Mouse (Mus musculus) heart, embryonic 15.5 days (tissue): ENCODE results near the gene Zfp638. TPM values are rescaled to one million over a fixed set of nuclear protein-coding genes. Genes with fewer than 3 reads are reported as not detected.

ENCODE experiments used
- ATAC-seq: fragments of 200-750 bp; cut with Nextera tagmentation; replicated peaks from 2 replicates; pipeline ENCODE4 v1.8.0; 2017; ENCODE audit warnings: low read depth, moderate TSS enrichment; ENCODE audit not compliant: insufficient number of reproducible peaks, insufficient read depth, low FRiP score
- H3K27ac ChIP-seq: fragments of 300-500 bp; sonication (generic); 2 replicates; pipeline ENCODE4 v1.5.1; 2015; ENCODE audit warnings: mild to moderate bottlenecking, inconsistent platforms
- H3K27me3 ChIP-seq: fragments of 300-500 bp; sonication (generic); 2 replicates; pipeline ENCODE4 v1.6.1; 2015; ENCODE audit warnings: inconsistent platforms
- H3K36me3 ChIP-seq: fragments of 300-500 bp; sonication (generic); 2 replicates; pipeline ENCODE4 v1.6.1; 2015; ENCODE audit warnings: mild to moderate bottlenecking, inconsistent platforms
- H3K4me1 ChIP-seq: fragments of 300-500 bp; sonication (generic); replicated peaks from 2 replicates; pipeline ENCODE4 v1.6.1; 2015; ENCODE audit warnings: inconsistent platforms
- H3K4me2 ChIP-seq: fragments of 300-500 bp; sonication (generic); 2 replicates; pipeline ENCODE4 v1.6.1; 2015; ENCODE audit warnings: inconsistent platforms, mild to moderate bottlenecking, moderate library complexity
- H3K4me3 ChIP-seq: fragments of 300-500 bp; sonication (generic); 2 replicates; pipeline ENCODE4 v1.5.1; 2015; ENCODE audit warnings: mild to moderate bottlenecking, inconsistent platforms
- H3K9ac ChIP-seq: fragments of 300-500 bp; sonication (generic); 2 replicates; pipeline ENCODE4 v1.6.1; 2015; ENCODE audit warnings: mild to moderate bottlenecking, inconsistent platforms
- H3K9me3 ChIP-seq: fragments of 300-500 bp; sonication (generic); replicated peaks from 2 replicates; pipeline ENCODE4 v1.6.1; 2016; ENCODE audit warnings: inconsistent platforms
- WGBS: fragments of 180-500 bp; shearing (Covaris S2); methylation state at CpG from one replicate; pipeline ENCODE4 v1.1.7; 2015; ENCODE audit warnings: mixed read lengths; 5-methylcytosine and 5-hydroxymethylcytosine counted together
- polyA plus RNA-seq: library from polyadenylated mRNA; unstranded; fragments of >200 nt; fragmentation: Nextera tagmentation; extraction: Ambion mirVana; gene quantifications from 2 replicates; pipeline ENCODE4 v1.2.1, GENCODE M21; 2015

The Zfp638 gene
- polyA plus RNA-seq, 1 experiment from 2014 or later, result 40.6 TPM

- no peaks in the 10 kb centered on the region for H3K27me3 ChIP-seq
- peaks cover 16% of the 10 kb centered on the region for H3K36me3 ChIP-seq
- H3K4me3 ChIP-seq, result no peak overlapping the region
- no peaks in the 10 kb centered on the region for H3K9me3 ChIP-seq
- no peak overlapping the region for H3K9ac ChIP-seq
- no peak overlapping the region for H3K27ac ChIP-seq
- H3K4me1 ChIP-seq, result no peaks in the 10 kb centered on the region; the same call in 1 of the 2 replicates
- WGBS, result 56% methylated on average over 2 of the region's 2 CpGs
- ATAC-seq, result no peak
- no peak overlapping the region for H3K4me2 ChIP-seq
Measured at GRCm38 (mm10) chr6:83928225-83928624, 61.3 kb downstream of the Zfp638 start.

- H3K4me1 ChIP-seq, result no peaks in the 10 kb centered on the region
- no peak for ATAC-seq
- H3K4me2 ChIP-seq, result no peak overlapping the region
- H3K27me3 ChIP-seq, result no peaks in the 10 kb centered on the region
- H3K9me3 ChIP-seq, result no peaks in the 10 kb centered on the region
- no peak overlapping the region for H3K27ac ChIP-seq
- WGBS, result 94% methylated on average over 2 of the region's 2 CpGs
- no peak overlapping the region for H3K4me3 ChIP-seq
- H3K36me3 ChIP-seq, result peaks cover 25% of the 10 kb centered on the region
- H3K9ac ChIP-seq, result no peak overlapping the region
Measured at GRCm38 (mm10) chr6:83939492-83939891, 72.6 kb downstream of the Zfp638 start.

DNA sequence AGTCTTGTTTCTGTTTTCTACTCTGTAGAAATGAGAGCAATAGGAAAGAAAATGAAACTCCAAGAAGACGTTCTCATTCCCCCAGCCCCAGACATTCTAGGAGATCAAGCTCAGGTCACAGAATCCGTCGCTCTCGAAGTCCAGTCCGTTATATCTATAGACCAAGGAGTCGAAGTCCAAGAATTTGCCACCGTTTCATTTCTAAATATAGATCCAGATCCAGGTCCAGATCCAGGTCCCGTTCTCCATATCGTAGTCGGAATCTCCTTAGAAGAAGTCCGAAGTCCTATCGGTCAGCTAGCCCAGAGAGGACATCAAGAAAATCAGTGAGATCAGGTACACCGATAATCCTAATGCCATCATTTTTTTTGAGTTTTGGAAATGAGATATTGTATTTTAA is 75.9 kb downstream of the Zfp638 start:
- Histone ChIP-seq H3K4me3 (no peak overlapping the region), H3K36me3 (peaks cover 51% of the 10 kb centered on the region), H3K9ac (no peak overlapping the region), H3K9me3 (no peaks in the 10 kb centered on the region), H3K27ac (no peak overlapping the region), H3K4me2 (no peak overlapping the region), H3K4me1 (no peaks in the 10 kb centered on the region), H3K27me3 (no peaks in the 10 kb centered on the region)
- WGBS, result 76% methylated on average over 13 of the region's 13 CpGs
- ATAC-seq, result no peak

GRCm38 (mm10) chr6:83953603-83954002 is 86.7 kb downstream of the Zfp638 start:
- no peak overlapping the region for H3K4me3 ChIP-seq
- no peak for ATAC-seq
- H3K27me3 ChIP-seq, result no peaks in the 10 kb centered on the region
- H3K4me2 ChIP-seq, result no peak overlapping the region
- H3K36me3 ChIP-seq, result peaks cover 43% of the 10 kb centered on the region
- H3K9ac ChIP-seq, result no peak overlapping the region
- no peaks in the 10 kb centered on the region for H3K9me3 ChIP-seq
- H3K4me1 ChIP-seq, result no peaks in the 10 kb centered on the region
- no peak overlapping the region for H3K27ac ChIP-seq

- ATAC-seq, result no peak
- no peak overlapping the region for H3K9ac ChIP-seq
- H3K9me3 ChIP-seq, result no peaks in the 10 kb centered on the region
- H3K4me3 ChIP-seq, result no peak overlapping the region
- H3K27me3 ChIP-seq, result no peaks in the 10 kb centered on the region
- H3K36me3 ChIP-seq, result peaks cover 41% of the 10 kb centered on the region
- H3K4me2 ChIP-seq, result no peak overlapping the region
- no peak overlapping the region for H3K27ac ChIP-seq
- no peaks in the 10 kb centered on the region; the same call in 1 of the 2 replicates for H3K4me1 ChIP-seq
- 94% methylated on average over 5 of the region's 5 CpGs for WGBS
Measured at GRCm38 (mm10) chr6:83987642-83988041, 120.7 kb downstream of the Zfp638 start.

GRCm38 (mm10) chr6:84002716-84003115 is 135.8 kb downstream of the Zfp638 start:
- H3K4me1 ChIP-seq, result peaks cover 3% of the 10 kb centered on the region; the same call in 1 of the 2 replicates
- H3K27ac ChIP-seq, result no peak overlapping the region
- ATAC-seq, result no peak
- H3K27me3 ChIP-seq, result no peaks in the 10 kb centered on the region
- H3K36me3 ChIP-seq, result peaks cover 20% of the 10 kb centered on the region
- WGBS, result 59% methylated on average over 1 of the region's 1 CpGs
- H3K9ac ChIP-seq, result no peak overlapping the region
- H3K9me3 ChIP-seq, result no peaks in the 10 kb centered on the region
- H3K4me3 ChIP-seq, result no peak overlapping the region
- no peak overlapping the region for H3K4me2 ChIP-seq

DNA sequence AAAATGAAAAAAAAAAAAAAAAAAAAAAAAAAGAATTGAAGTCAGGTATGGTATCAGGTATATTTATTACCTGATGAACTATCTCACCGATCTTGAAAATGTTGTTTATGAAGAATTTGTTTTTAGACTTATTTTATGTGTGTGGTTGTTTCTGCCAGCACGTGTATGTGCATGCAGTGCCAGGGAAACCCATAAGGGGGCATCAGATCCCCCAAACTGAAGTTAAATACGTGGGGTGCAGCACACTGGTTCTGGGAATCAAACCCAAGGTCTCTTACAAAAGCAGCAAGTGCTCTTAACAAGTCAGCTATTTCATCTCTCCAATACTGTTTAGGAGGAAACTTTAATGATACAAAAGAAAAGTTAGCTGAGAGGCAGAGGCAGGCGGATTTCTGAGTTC is 137.4 kb downstream of the Zfp638 start:
- H3K36me3 ChIP-seq, result peaks cover 5% of the 10 kb centered on the region; the same call in 1 of the 2 replicates
- H3K4me3 ChIP-seq, result no peak overlapping the region
- no peak for ATAC-seq
- H3K9me3 ChIP-seq, result no peaks in the 10 kb centered on the region
- H3K9ac ChIP-seq, result no peak overlapping the region
- H3K4me2 ChIP-seq, result no peak overlapping the region
- H3K27me3 ChIP-seq, result no peaks in the 10 kb centered on the region
- H3K27ac ChIP-seq, result no peak overlapping the region
- 85% methylated on average over 4 of the region's 4 CpGs for WGBS
- H3K4me1 ChIP-seq, result peaks cover 13% of the 10 kb centered on the region

DNA sequence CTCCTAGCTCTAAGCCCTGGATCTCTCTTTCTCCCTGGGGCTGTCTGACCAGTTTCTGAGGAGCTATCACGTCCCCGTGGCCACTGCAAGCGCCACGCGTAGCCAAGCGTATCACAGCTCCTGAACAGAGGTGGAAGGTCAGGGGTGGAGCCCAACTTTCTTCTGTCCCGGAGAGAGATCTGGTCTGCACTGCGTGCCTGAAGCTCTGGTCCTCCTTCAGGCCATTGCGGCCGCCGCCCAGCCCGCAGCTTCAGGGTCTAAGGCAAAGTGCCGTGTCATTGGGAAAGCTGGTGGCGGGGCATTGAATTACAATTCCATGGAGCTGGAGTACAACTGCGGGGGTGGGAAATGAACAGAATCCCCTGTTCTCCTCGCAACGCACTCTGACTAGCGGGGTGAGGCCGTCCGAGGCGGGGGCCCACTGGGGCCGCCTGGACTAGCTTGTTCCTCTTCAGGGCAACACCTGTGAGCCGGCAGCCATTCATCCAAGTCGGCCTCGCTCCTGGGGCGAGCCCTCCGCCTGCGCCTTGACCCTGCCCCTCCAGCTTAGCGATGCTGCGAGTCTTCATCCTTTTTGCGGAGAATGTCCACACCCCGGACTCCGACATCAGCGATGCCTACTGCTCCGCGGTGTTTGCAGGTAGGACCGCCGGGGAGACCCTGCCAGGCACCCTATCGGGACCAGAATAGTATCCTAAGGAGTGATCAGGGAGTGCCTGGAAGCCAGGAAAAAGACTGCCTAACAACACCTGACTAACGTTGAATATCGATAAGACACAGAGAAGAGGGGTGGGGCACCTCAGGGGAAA is 141.7 kb downstream of the Zfp638 start, which contains the start of gene Dysf:
Dysf (plus strand) TSS at position 228 of the 809 bp plus-strand sequence.
- no peaks in the 10 kb centered on the region for H3K9me3 ChIP-seq
- H3K4me1 ChIP-seq, result peaks cover 47% of the 10 kb centered on the region
- peak; percentile 53 for ATAC-seq
- peak within 1 kb of the TSS; percentile 92 for H3K4me2 ChIP-seq
- peak within 1 kb of the TSS; percentile 92 for H3K27ac ChIP-seq
- H3K36me3 ChIP-seq, result no peaks in the 10 kb centered on the region
- under 1% methylated on average over 41 of the region's 41 CpGs for WGBS
- no peaks in the 10 kb centered on the region for H3K27me3 ChIP-seq
- peak within 1 kb of the TSS; percentile 61 for H3K9ac ChIP-seq
- H3K4me3 ChIP-seq, result peak within 1 kb of the TSS; percentile 59

GRCm38 (mm10) chr6:84009172-84009872 is 142.4 kb downstream of the Zfp638 start:
- 13% methylated on average over 8 of the region's 8 CpGs for WGBS
- Histone ChIP-seq H3K36me3 (no peaks in the 10 kb centered on the region), H3K4me2 (peak overlapping the region; percentile 92), H3K9me3 (no peaks in the 10 kb centered on the region), H3K27me3 (no peaks in the 10 kb centered on the region), H3K4me3 (peak overlapping the region; percentile 59), H3K27ac (peak overlapping the region; percentile 92), H3K4me1 (peaks cover 47% of the 10 kb centered on the region), H3K9ac (peak overlapping the region; percentile 61)
- peak; percentile 72 for ATAC-seq

GRCm38 (mm10) chr6:84009915-84010302 is 143.0 kb downstream of the Zfp638 start:
- Histone ChIP-seq H3K4me3 (peak overlapping the region; percentile 59), H3K27me3 (no peaks in the 10 kb centered on the region), H3K4me2 (peak overlapping the region; percentile 92), H3K9me3 (no peaks in the 10 kb centered on the region), H3K27ac (peak overlapping the region; percentile 92), H3K4me1 (peaks cover 49% of the 10 kb centered on the region), H3K9ac (peak overlapping the region; percentile 41), H3K36me3 (no peaks in the 10 kb centered on the region)
- WGBS, result 25% methylated on average over 4 of the region's 4 CpGs
- ATAC-seq, result peak; percentile 32

DNA sequence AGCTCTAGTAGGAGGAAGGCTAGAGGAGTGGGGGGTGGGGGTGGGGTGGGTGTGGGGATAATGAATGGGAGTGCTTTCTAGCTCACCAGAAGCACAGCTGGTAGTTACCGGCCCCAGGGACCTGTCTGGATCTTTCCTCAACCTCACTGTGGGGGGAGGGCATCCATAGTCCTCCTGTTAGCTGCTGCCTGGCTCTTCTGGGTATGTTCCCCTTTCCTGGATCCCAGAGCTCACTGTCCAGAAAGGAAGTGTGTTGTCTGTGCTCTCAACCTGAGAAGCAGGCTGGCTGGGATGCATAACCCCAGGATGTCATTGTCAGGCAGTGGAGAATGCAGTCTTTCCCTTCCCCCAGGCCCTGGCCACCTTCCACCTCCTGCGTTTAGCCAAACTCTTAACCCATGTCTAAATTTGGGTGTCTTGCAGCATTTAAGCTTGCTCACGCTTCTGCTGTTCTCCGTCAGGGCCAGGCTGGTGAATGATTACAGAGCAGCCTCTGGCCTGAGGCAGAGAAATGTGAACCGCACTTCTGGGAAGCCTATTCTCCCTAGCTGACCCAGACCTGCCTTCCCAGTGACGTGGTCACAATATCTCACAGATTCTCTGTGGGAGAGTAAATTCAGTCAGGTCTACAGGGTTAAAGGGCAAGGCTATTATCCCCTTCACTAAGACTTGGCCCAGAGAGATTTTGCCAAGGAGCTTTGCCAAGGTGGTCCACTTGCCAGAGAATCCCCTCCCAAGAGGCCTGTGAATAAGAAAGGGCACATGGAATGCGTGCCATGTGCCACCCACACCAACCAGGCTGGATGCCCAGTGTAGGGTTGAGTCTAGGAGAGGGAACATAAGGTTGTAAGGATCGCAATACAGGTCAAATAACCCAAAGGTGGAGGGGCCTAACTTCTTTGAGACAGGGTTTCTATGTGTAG is 143.7 kb downstream of the Zfp638 start:
- H3K4me1 ChIP-seq, result peaks cover 55% of the 10 kb centered on the region
- H3K27ac ChIP-seq, result peak overlapping the region; percentile 92
- no peaks in the 10 kb centered on the region for H3K36me3 ChIP-seq
- peak overlapping the region; percentile 41; the same call in 1 of the 2 replicates for H3K9ac ChIP-seq
- peak overlapping the region; percentile 59 for H3K4me3 ChIP-seq
- no peaks in the 10 kb centered on the region for H3K27me3 ChIP-seq
- H3K9me3 ChIP-seq, result no peaks in the 10 kb centered on the region
- 29% methylated on average over 8 of the region's 8 CpGs for WGBS
- peak overlapping the region; percentile 92 for H3K4me2 ChIP-seq
- ATAC-seq, result peak; percentile 27
